Comparison of ENCODE assay signal across 8 mouse cellular contexts in the genomic region with DNA sequence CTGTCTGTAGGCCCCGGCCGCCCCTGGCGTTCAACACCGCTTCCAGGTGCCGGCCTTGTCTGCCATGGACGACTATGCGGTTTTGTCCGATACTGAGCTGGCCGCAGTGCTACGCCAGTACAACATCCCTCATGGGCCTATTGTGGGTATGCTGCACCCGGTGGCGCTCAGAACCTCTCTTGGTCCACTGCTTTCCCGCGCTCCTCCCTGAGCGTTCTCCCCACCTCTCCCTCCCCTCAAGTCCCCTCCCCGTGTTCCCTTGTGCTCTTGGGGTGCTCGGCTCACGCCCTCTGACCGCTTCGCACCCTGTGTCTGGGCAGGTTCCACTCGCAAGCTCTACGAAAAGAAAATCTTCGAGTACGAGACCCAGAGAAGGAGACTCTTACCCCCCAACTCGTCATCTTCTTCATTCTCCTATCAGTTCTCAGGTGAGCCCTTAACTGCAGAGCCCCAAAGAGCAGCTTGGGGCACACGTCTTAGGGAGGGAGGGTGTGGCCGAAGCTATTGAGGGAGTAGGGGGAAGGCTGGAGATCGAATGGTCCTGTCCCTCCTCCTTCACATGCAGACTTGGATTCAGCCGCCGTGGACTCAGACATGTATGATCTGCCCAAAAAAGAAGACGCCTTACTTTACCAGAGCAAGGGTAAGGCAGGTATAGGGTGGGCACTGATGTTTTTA. TPM values are rescaled to one million over a fixed set of nuclear protein-coding genes. Genes with fewer than 3 reads are reported as not detected.
DNase-seq lines count a peak whose midpoint lies in the region; ATAC-seq and TF ChIP-seq lines count a peak whose summit lies in the region.

No protein-coding gene starts in this region.

- peak; percentile 16; the same call in 1 of the 2 replicates for ATAC-seq in lung, embryonic 14.5 days (ENCODE audit: insufficient read depth)
- peak; percentile 73 for ATAC-seq in embryonic facial prominence, embryonic 12.5 days (ENCODE audit: insufficient number of reproducible peaks, insufficient read depth, low FRiP score, low TSS enrichment)
- peak; percentile 68 for ATAC-seq in intestine, embryonic 15.5 days
- ATAC-seq in midbrain, postnatal 0 days (ENCODE audit: low FRiP score) = peak; percentile 53

- no peak for DNase-seq in lung, embryonic 14.5 days
- no peak for DNase-seq in lung, postnatal 14 days
- no peak for DNase-seq in midbrain, postnatal 0 days (ENCODE audit: low spot score)
- no peak for DNase-seq in layer of hippocampus, postnatal 36 days
- DNase-seq in cerebellum, adult 9-11 months = no peak
- DNase-seq in left cerebral cortex, adult 11 months (ENCODE audit: low spot score) = no peak

- no peaks in the 10 kb centered on the region for H3K27me3 ChIP-seq in lung, embryonic 14.5 days (ENCODE audit: insufficient read depth, low read length)
- H3K27me3 ChIP-seq in embryonic facial prominence, embryonic 12.5 days = no peaks in the 10 kb centered on the region
- no peaks in the 10 kb centered on the region for H3K27me3 ChIP-seq in intestine, embryonic 15.5 days (replicated peaks)
- no peaks in the 10 kb centered on the region for H3K27me3 ChIP-seq in midbrain, postnatal 0 days (ENCODE audit: insufficient read depth, low read length)

- H3K4me2 ChIP-seq in lung, embryonic 14.5 days = peak overlapping the region; percentile 74
- peak overlapping the region; percentile 59 for H3K4me2 ChIP-seq in embryonic facial prominence, embryonic 12.5 days (replicated peaks)
- H3K4me2 ChIP-seq in intestine, embryonic 15.5 days (replicated peaks) = peak overlapping the region; percentile 61
- H3K4me2 ChIP-seq in midbrain, postnatal 0 days (ENCODE audit: low read depth, low read length, poor library complexity, severe bottlenecking) = peak overlapping the region; percentile 62

- TF ChIP-seq CTCF in lung, embryonic 14.5 days (IDR thresholded peaks at IDR 0.05; ENCODE audit: low read depth) = no peak
- TF ChIP-seq CTCF in midbrain, postnatal 0 days (IDR thresholded peaks at IDR 0.05) = no peak

- no peaks in the 10 kb centered on the region for H3K4me1 ChIP-seq in lung, embryonic 14.5 days (ENCODE audit: insufficient read depth)
- no peaks in the 10 kb centered on the region for H3K4me1 ChIP-seq in embryonic facial prominence, embryonic 12.5 days
- no peaks in the 10 kb centered on the region for H3K4me1 ChIP-seq in intestine, embryonic 15.5 days (replicated peaks)
- no peaks in the 10 kb centered on the region for H3K4me1 ChIP-seq in midbrain, postnatal 0 days (ENCODE audit: insufficient read depth, low read length)

- 19% methylated on average over 31 of the region's 31 CpGs for WGBS in lung, embryonic 14.5 days
- 26% methylated on average over 26 of the region's 31 CpGs for WGBS in embryonic facial prominence, embryonic 12.5 days
- 23% methylated on average over 31 of the region's 31 CpGs for WGBS in intestine, embryonic 15.5 days
- 19% methylated on average over 31 of the region's 31 CpGs for WGBS in midbrain, postnatal 0 days

- H3K9me3 ChIP-seq in lung, embryonic 14.5 days (ENCODE audit: low read depth, low read length) = no peaks in the 10 kb centered on the region
- H3K9me3 ChIP-seq in embryonic facial prominence, embryonic 12.5 days = no peaks in the 10 kb centered on the region
- H3K9me3 ChIP-seq in intestine, embryonic 15.5 days = no peaks in the 10 kb centered on the region
- H3K9me3 ChIP-seq in midbrain, postnatal 0 days (ENCODE audit: low read length) = no peaks in the 10 kb centered on the region

- peaks cover 28% of the 10 kb centered on the region for H3K36me3 ChIP-seq in lung, embryonic 14.5 days (ENCODE audit: insufficient read depth)
- 0 out of 2 replicates have a peak, but pooled peaks cover 8% of the 10 kb centered on the region for H3K36me3 ChIP-seq in embryonic facial prominence, embryonic 12.5 days
- no peaks in the 10 kb centered on the region for H3K36me3 ChIP-seq in intestine, embryonic 15.5 days
- H3K36me3 ChIP-seq in midbrain, postnatal 0 days (ENCODE audit: insufficient read depth, low read length) = no peaks in the 10 kb centered on the region

- peak overlapping the region; percentile 92 for H3K27ac ChIP-seq in lung, embryonic 14.5 days (ENCODE audit: low read depth)
- peak overlapping the region; percentile 95 for H3K27ac ChIP-seq in embryonic facial prominence, embryonic 12.5 days
- H3K27ac ChIP-seq in intestine, embryonic 15.5 days = peak overlapping the region; percentile 89
- peak overlapping the region; percentile 77 for H3K27ac ChIP-seq in midbrain, postnatal 0 days (ENCODE audit: low read depth, low read length)

- H3K9ac ChIP-seq in lung, embryonic 14.5 days = peak overlapping the region; percentile 76
- peak overlapping the region; percentile 72 for H3K9ac ChIP-seq in embryonic facial prominence, embryonic 12.5 days
- peak overlapping the region; percentile 56 for H3K9ac ChIP-seq in intestine, embryonic 15.5 days
- peak overlapping the region; percentile 62 for H3K9ac ChIP-seq in midbrain, postnatal 0 days (replicated peaks; ENCODE audit: low read length, poor library complexity, severe bottlenecking)

- H3K4me3 ChIP-seq in lung, embryonic 14.5 days (ENCODE audit: low read depth, low read length) = peak overlapping the region; percentile 62
- H3K4me3 ChIP-seq in embryonic facial prominence, embryonic 12.5 days = peak overlapping the region; percentile 57
- H3K4me3 ChIP-seq in intestine, embryonic 15.5 days (replicated peaks) = peak overlapping the region; percentile 49
- H3K4me3 ChIP-seq in midbrain, postnatal 0 days (ENCODE audit: low read depth, low read length) = peak overlapping the region; percentile 48

RNA-seq across cellular contexts. Expression of a gene that starts 0.5 kb away (rescaled TPM):
- polyA plus RNA-seq in lung, embryonic 14.5 days (2014; fragmentation: Nextera tagmentation; extraction: Ambion mirVana) = 29.1 and 29.3 TPM in 2 replicates
- polyA plus RNA-seq in embryonic facial prominence, embryonic 12.5 days (2016; fragmentation: Nextera tagmentation; extraction: Ambion mirVana) = 21.9 and 24.4 TPM in 2 replicates
- polyA plus RNA-seq in intestine, embryonic 15.5 days (2015; fragmentation: Nextera tagmentation; extraction: Ambion mirVana) = 21.7 and 25.7 TPM in 2 replicates
- total RNA-seq in midbrain, postnatal 0 days (2014; rRNA removed) = 58.0 and 70.0 TPM in 2 replicates
- 16.3 and 18.2 TPM in 2 replicates for polyA plus RNA-seq in midbrain, postnatal 0 days (2015; fragmentation: Nextera tagmentation; extraction: Ambion mirVana)
- 10 to 100 TPM; 33.0 to 35.6 TPM for total RNA-seq in layer of hippocampus, postnatal 36 days (2021)

RNA-seq across cellular contexts. Expression of a gene that starts 5.4 kb away (rescaled TPM):
- 474 and 504 TPM in 2 replicates for polyA plus RNA-seq in lung, embryonic 14.5 days (2014; fragmentation: Nextera tagmentation; extraction: Ambion mirVana)
- polyA plus RNA-seq in embryonic facial prominence, embryonic 12.5 days (2016; fragmentation: Nextera tagmentation; extraction: Ambion mirVana) = 359 and 360 TPM in 2 replicates
- 274 and 316 TPM in 2 replicates for polyA plus RNA-seq in intestine, embryonic 15.5 days (2015; fragmentation: Nextera tagmentation; extraction: Ambion mirVana)
- total RNA-seq in midbrain, postnatal 0 days (2014; rRNA removed) = 219 and 282 TPM in 2 replicates
- 52.8 and 54.8 TPM in 2 replicates for polyA plus RNA-seq in midbrain, postnatal 0 days (2015; fragmentation: Nextera tagmentation; extraction: Ambion mirVana)
- total RNA-seq in layer of hippocampus, postnatal 36 days (2021) = 10 to 100 TPM; 75.2 to 93.2 TPM

RNA-seq across cellular contexts. Expression of a gene that starts 15.6 kb away (rescaled TPM):
- 989 and 995 TPM in 2 replicates for polyA plus RNA-seq in lung, embryonic 14.5 days (2014; fragmentation: Nextera tagmentation; extraction: Ambion mirVana)
- 745 and 775 TPM in 2 replicates for polyA plus RNA-seq in embryonic facial prominence, embryonic 12.5 days (2016; fragmentation: Nextera tagmentation; extraction: Ambion mirVana)
- polyA plus RNA-seq in intestine, embryonic 15.5 days (2015; fragmentation: Nextera tagmentation; extraction: Ambion mirVana) = 818 and 879 TPM in 2 replicates
- total RNA-seq in midbrain, postnatal 0 days (2014; rRNA removed) = 2,035 and 2,080 TPM in 2 replicates
- polyA plus RNA-seq in midbrain, postnatal 0 days (2015; fragmentation: Nextera tagmentation; extraction: Ambion mirVana) = 390 and 408 TPM in 2 replicates
- 100 to 1,000 TPM; 191 to 202 TPM for total RNA-seq in layer of hippocampus, postnatal 36 days (2021)

RNA-seq across cellular contexts. Expression of a gene that starts 26.7 kb away (rescaled TPM):
- 54.1 and 54.3 TPM in 2 replicates for polyA plus RNA-seq in lung, embryonic 14.5 days (2014; fragmentation: Nextera tagmentation; extraction: Ambion mirVana)
- polyA plus RNA-seq in embryonic facial prominence, embryonic 12.5 days (2016; fragmentation: Nextera tagmentation; extraction: Ambion mirVana) = 84.4 and 85.7 TPM in 2 replicates
- 74.9 and 81.1 TPM in 2 replicates for polyA plus RNA-seq in intestine, embryonic 15.5 days (2015; fragmentation: Nextera tagmentation; extraction: Ambion mirVana)
- 44.4 and 49.2 TPM in 2 replicates for total RNA-seq in midbrain, postnatal 0 days (2014; rRNA removed)
- polyA plus RNA-seq in midbrain, postnatal 0 days (2015; fragmentation: Nextera tagmentation; extraction: Ambion mirVana) = 65.9 and 69.8 TPM in 2 replicates
- total RNA-seq in layer of hippocampus, postnatal 36 days (2021) = 10 to 100 TPM; 64.5 to 65.9 TPM

RNA-seq across cellular contexts. Expression of a gene that starts 27.1 kb away (rescaled TPM):
- 10.3 and 11.0 TPM in 2 replicates for polyA plus RNA-seq in lung, embryonic 14.5 days (2014; fragmentation: Nextera tagmentation; extraction: Ambion mirVana)
- 9.1 and 9.6 TPM in 2 replicates for polyA plus RNA-seq in embryonic facial prominence, embryonic 12.5 days (2016; fragmentation: Nextera tagmentation; extraction: Ambion mirVana)
- polyA plus RNA-seq in intestine, embryonic 15.5 days (2015; fragmentation: Nextera tagmentation; extraction: Ambion mirVana) = 11.0 TPM in 2 replicates
- total RNA-seq in midbrain, postnatal 0 days (2014; rRNA removed) = 3.8 and 7.5 TPM in 2 replicates
- 3.0 and 3.3 TPM in 2 replicates for polyA plus RNA-seq in midbrain, postnatal 0 days (2015; fragmentation: Nextera tagmentation; extraction: Ambion mirVana)
- total RNA-seq in layer of hippocampus, postnatal 36 days (2021) = 1 to 10 TPM; 2.1 to 2.7 TPM

Comparison
In these comparisons a context has a peak if more than half of its experiments do, and no peak if none do; other contexts are left out.
1. ATAC-seq: peak in every context shown above with its lines; median percentile 73 in embryonic facial prominence, embryonic 12.5 days; 68 in intestine, embryonic 15.5 days; 53 in midbrain, postnatal 0 days; 16 in lung, embryonic 14.5 days.